Mouse (Mus musculus) ES-E14 (cell line): ENCODE data around the gene Aig1. TPM values are rescaled to one million over a fixed set of nuclear protein-coding genes. Genes with fewer than 3 reads are reported as not detected.

Source experiments
- DNase-seq: peaks from one replicate; pipeline ENCODE4 v3.0.0-alpha.2; 2013; ENCODE audit warnings: low read depth, low spot score
- H3K27ac ChIP-seq: 2 replicates; pipeline ENCODE4 v1.5.1; 2012; ENCODE audit warnings: low read depth, mild to moderate bottlenecking, low read length, moderate library complexity, mixed read lengths; ENCODE audit not compliant: poor library complexity, insufficient read depth, severe bottlenecking
- H3K36me3 ChIP-seq: 2 replicates; pipeline ENCODE4 v1.6.1; 2012; ENCODE audit warnings: mild to moderate bottlenecking, low read length, moderate library complexity, mixed read lengths; ENCODE audit not compliant: control insufficient read depth, poor library complexity, insufficient read depth, severe bottlenecking
- H3K4me1 ChIP-seq, 2 experiments: fragments of 150-350 bp in 1 of 2; sonication (generic) in 1 of 2; 2 replicates each; pipeline ENCODE4 v1.6.1; 2012; ENCODE audit warnings: low read length in 2 of 2, mild to moderate bottlenecking in 1 of 2, mixed read lengths in 1 of 2; ENCODE audit not compliant: control insufficient read depth in 2 of 2, insufficient read depth in 2 of 2, poor library complexity in 1 of 2
- H3K4me3 ChIP-seq, 2 experiments: fragments of 150-350 bp in 1 of 2; sonication (generic) in 1 of 2; 2 replicates each; pipeline ENCODE4 v1.5.1; 2012; ENCODE audit warnings: low read length in 2 of 2, low read depth in 1 of 2, mild to moderate bottlenecking in 1 of 2, mixed read lengths in 1 of 2; ENCODE audit not compliant: insufficient read depth in 1 of 2, poor library complexity in 1 of 2, severe bottlenecking in 1 of 2
- H3K9ac ChIP-seq: 2 replicates; pipeline ENCODE4 v1.6.1; 2012; ENCODE audit warnings: low read depth, mild to moderate bottlenecking, low read length, mixed read lengths; ENCODE audit not compliant: poor library complexity, insufficient read depth, severe bottlenecking
- H3K9me3 ChIP-seq: fragments of 150-350 bp; sonication (generic); 2 replicates; pipeline ENCODE4 v1.6.1; 2012; ENCODE audit warnings: low read depth, mild to moderate bottlenecking, low read length; ENCODE audit not compliant: control insufficient read depth, insufficient read depth
- CHD2 ChIP-seq: IDR thresholded peaks from 2 replicates; pipeline ENCODE4 v1.6.1; 2014; ENCODE audit warnings: mild to moderate bottlenecking, low read depth, low read length, inconsistent platforms
- HCFC1 ChIP-seq: IDR thresholded peaks from 2 replicates; pipeline ENCODE4 v1.6.1; 2012; ENCODE audit warnings: low read length, inconsistent platforms, borderline replicate concordance; ENCODE audit not compliant: insufficient read depth
- MAFK ChIP-seq: IDR thresholded peaks from 2 replicates; pipeline ENCODE4 v1.6.1; 2014; ENCODE audit warnings: mild to moderate bottlenecking, low read depth, low read length, inconsistent platforms; ENCODE audit not compliant: insufficient read depth
- ZC3H11A ChIP-seq: IDR thresholded peaks from 2 replicates; pipeline ENCODE4 v1.6.1; 2012; ENCODE audit warnings: low read depth, mild to moderate bottlenecking, inconsistent platforms, low read length, borderline replicate concordance
- ZNF384 ChIP-seq: IDR thresholded peaks from 2 replicates; pipeline ENCODE4 v1.6.1; 2012; ENCODE audit warnings: low read depth, low read length, inconsistent platforms
- in situ Hi-C, 2 experiments: fragments of 600-800 bp; cut with MboI; formaldehyde crosslinking; loops; one replicate each; pipeline ENCODE4 v1.15.1; 2025; ENCODE audit warnings: low sequenced_read_pairs in 2 of 2, inconsistent platforms in 1 of 2; ENCODE audit not compliant: unreplicated experiment in 2 of 2
- total RNA-seq: library from RNA; depleted of rRNA; stranded (reverse); fragments of 300-350 nt; gene quantifications from 2 replicates; pipeline ENCODE4 v1.2.3, GENCODE M21; 2012; rRNA removed

The Aig1 gene
- total RNA-seq, 1 experiment: 10.1 TPM

GRCm38 (mm10) chr10:13623735-13624134 is 245.0 kb downstream of the Aig1 start:
- in situ Hi-C loops: no loop called here
- Histone ChIP-seq H3K4me1 (no peaks in the 10 kb centered on the region), H3K4me3 (no peak overlapping the region), H3K9ac (no peak overlapping the region), H3K27ac (no peak overlapping the region), H3K36me3 (no peaks in the 10 kb centered on the region), H3K9me3 (no peaks in the 10 kb centered on the region)
- TF ChIP-seq ZC3H11A (no peak), CHD2 (no peak), HCFC1 (no peak), MAFK (no peak), ZNF384 (no peak)
- DNase-seq: no peak

DNA sequence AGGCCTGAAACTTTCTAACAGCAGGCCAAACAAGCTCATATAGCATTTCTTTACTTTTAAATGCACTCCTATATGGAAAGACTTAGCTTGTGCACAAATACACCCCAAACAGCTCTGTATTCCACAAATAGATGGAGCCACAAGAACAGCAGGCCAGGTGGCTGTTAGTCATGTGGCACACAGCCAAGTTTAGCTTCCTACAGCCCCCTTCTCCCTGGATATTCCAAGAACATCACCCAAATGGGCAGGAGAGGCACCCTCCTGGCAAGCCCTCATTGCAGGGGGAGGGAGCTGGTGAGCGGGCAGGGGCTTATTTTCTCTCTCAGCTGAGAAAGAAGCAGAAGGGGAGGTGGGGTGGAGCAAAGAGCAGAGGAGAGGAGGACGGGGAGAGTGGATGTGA is 267.9 kb downstream of the Aig1 start:
- Histone ChIP-seq H3K4me1 (no peaks in the 10 kb centered on the region), H3K36me3 (no peaks in the 10 kb centered on the region), H3K9ac (no peak overlapping the region), H3K4me3 (no peak overlapping the region), H3K27ac (no peak overlapping the region), H3K9me3 (no peaks in the 10 kb centered on the region)
- no peak for DNase-seq
- in situ Hi-C loops: no loop called here
- no peak for TF ChIP-seq MAFK
- no peak for TF ChIP-seq ZNF384
- TF ChIP-seq HCFC1: no peak
- TF ChIP-seq CHD2: no peak
- TF ChIP-seq ZC3H11A: no peak

DNA sequence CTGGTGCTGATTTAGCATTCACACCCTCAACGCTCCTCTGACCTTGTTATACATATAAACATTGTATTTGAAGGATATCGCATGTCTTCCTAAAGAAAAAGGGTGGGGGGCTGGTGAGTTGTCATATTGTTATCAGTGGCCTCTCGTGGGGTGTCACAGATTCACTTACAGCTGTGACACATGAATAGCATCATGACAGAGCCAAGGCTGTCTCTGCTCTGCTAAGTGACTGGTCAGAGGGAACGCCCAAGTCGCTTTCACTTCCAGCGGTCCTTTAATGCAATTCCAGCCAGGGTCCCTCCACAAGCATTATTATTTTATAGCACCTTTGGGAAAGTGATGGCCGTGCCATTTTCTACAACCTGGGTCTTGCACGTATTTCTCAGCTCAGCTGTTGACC is 271.3 kb downstream of the Aig1 start:
- TF ChIP-seq ZNF384 (no peak), MAFK (no peak), CHD2 (no peak), ZC3H11A (no peak), HCFC1 (no peak)
- Histone ChIP-seq H3K4me3 (no peak overlapping the region), H3K9ac (no peak overlapping the region), H3K9me3 (no peaks in the 10 kb centered on the region), H3K36me3 (no peaks in the 10 kb centered on the region), H3K4me1 (no peaks in the 10 kb centered on the region), H3K27ac (no peak overlapping the region)
- in situ Hi-C loops: no loop called here
- no peak for DNase-seq

Other genes with a start within 250 kb of the Aig1 start
- 1.2 and 2.3 TPM in 2 replicates for gene Hivep2, start 97.1 kb upstream of the Aig1 start, total RNA-seq